Mouse (Mus musculus) large intestine, adult 2 months (tissue): ENCODE results near the gene Atg16l2. TPM values are rescaled to one million over a fixed set of nuclear protein-coding genes. Genes with fewer than 3 reads are reported as not detected.

Source experiments
- DNase-seq: peaks from one replicate; pipeline ENCODE4 v3.0.0-alpha.2; 2012; ENCODE audit warnings: low read depth, low spot score
- WGBS: fragments of 180-500 bp; shearing (Covaris S2); methylation state at CpG from one replicate; pipeline ENCODE4 v1.1.7; 2018; 5-methylcytosine and 5-hydroxymethylcytosine counted together
- polyA plus RNA-seq: library from polyadenylated mRNA; depleted of rRNA; stranded (reverse); fragments of >200 nt; gene quantifications from 2 replicates; pipeline ENCODE4 v1.2.3, GENCODE M21; 2012; rRNA removed

Atg16l2 gene
- 10.4 and 15.0 TPM in 2 replicates for polyA plus RNA-seq

DNA sequence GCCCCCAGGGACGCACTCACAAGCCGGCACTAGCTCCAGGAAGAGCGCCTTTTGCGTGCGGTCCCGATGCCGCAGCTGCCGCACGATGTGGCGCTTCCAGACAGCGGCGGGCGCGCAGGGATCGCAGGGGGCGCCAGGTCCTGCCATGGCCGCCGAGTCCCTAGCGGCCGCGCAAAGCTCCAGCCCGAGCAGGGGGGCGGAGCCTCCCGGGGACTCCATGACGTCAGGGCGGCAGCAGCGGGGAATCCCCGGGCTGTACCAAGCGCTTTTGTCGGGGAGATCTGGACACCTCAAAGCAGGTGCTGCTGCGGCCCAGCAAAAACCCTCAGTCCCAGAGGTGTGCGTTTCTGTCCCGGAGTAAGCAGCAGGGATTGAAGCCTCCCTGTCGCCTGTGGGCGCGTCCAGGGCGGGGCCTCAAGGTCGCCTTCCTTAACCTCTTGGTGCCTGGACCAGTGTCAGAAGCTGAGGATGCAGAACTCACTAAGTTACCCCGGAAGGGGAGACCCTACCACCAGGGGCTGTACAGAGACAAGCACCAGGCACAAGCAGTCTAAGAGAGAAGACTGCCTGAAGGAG, at the start of gene Atg16l2:
Gene Atg16l2, minus strand, starts transcription at position 371 of the 576 bp plus-strand sequence.
- peak; percentile 67 for DNase-seq
- WGBS, result under 1% methylated on average over 39 of the region's 39 CpGs

DNA sequence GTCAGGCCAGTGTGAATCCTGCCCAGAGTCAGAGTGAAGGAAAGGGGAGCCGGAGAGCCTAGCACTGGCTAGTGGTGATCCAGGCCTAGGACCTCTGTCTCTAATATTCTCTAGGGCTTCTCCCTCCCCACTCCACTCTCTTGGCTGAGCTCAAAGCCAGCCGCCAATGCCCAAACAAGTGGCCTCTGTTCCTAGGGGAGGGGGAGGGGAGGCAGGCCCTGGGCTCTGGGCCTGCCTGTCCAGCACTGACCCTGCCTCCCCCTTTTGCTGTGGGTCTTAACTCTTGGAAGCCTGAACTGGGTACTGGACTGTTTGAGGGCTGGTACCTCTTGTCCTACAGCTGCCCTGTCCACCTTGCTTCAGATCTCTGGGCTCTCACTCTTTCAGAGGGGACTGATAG, 47.8 kb upstream of the Atg16l2 start:
- 79% methylated on average over 2 of the region's 2 CpGs for WGBS
- DNase-seq, result no peak

DNA sequence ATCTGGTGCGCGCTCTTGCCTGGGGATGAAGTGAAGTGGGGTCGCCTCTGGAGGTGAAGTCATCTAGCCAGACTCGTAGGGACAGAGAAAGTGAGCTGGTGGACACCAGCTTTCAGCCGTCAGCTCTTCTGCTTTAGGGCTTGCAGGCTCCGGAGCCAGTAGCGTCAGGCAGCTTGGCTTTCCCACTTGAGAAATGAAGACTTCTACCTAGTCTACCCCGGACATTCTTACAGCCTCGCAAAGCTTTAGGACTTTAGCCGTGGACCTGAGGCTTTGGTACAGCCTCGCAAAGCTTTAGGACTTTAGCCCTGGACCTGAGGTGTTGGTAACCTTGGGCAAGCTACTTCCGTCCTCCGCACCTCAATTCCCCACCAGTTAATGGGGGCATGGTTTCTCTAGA, 46.3 kb upstream of the Atg16l2 start:
- WGBS, result 3% methylated on average over 13 of the region's 13 CpGs
- DNase-seq, result no peak

- no peak for DNase-seq
- under 1% methylated on average over 35 of the region's 35 CpGs for WGBS
These were observed 45.8 kb upstream of the Atg16l2 start, which contains the start of gene Arap1 for GRCm38 (mm10) chr7:101347767-101348270. TSS of gene Arap1 (plus strand) at chr7:101348067.

GRCm38 (mm10) chr7:101346991-101347390, 44.9 kb upstream of the Atg16l2 start:
- 77% methylated on average over 2 of the region's 2 CpGs for WGBS
- no peak for DNase-seq

DNA sequence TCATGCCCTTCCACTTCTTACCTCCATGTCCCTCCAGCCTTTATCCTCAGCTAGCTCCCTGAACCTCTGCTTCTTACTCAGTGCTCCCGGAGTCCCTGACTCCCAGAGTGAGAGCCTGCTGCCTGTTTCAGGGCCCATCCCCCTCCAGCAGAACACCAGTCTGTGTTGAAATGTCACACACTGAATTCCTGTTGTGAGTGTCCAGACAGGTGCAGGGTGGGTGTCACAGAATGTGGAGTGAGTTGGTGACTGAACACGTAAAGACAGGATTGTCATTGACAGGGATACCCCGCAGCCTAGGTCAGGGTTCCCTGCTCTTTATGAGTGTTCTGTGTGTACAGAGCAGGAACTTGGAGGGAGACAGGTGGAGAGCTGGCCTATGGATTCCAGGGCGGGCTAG, 42.8 kb upstream of the Atg16l2 start:
- 50% methylated on average over 4 of the region's 4 CpGs for WGBS

GRCm38 (mm10) chr7:101343135-101343534, 41.1 kb upstream of the Atg16l2 start:
- no peak for DNase-seq
- WGBS, result 67% methylated on average over 7 of the region's 7 CpGs

More for the DNA sequence above, 42.8 kb upstream of the Atg16l2 start:
- DNase-seq, result no peak

DNA sequence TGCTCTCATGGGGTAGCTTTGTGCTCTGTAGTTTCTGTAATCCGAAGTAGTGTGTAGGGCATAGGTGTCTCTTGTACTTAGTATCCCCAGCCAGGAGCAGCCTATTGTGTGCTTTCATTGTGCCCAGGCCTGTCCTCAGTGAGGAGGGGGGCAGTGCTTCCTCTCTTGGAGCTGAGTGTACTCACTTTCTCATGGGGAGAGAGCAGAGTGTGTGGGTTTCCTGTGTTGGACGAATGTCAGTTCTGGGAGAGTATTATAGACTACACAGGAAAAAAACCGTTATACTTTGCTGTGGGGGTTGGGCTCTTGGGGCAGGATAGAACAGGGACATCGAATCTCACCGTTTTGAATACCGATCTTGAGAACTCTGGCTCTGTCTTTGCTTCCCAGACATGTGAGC, 39.4 kb upstream of the Atg16l2 start:
- DNase-seq, result no peak
- WGBS, result 38% methylated on average over 6 of the region's 6 CpGs

GRCm38 (mm10) chr7:101337401-101337800, 35.4 kb upstream of the Atg16l2 start:
- WGBS, result 93% methylated on average over 3 of the region's 3 CpGs
- DNase-seq, result no peak

DNA sequence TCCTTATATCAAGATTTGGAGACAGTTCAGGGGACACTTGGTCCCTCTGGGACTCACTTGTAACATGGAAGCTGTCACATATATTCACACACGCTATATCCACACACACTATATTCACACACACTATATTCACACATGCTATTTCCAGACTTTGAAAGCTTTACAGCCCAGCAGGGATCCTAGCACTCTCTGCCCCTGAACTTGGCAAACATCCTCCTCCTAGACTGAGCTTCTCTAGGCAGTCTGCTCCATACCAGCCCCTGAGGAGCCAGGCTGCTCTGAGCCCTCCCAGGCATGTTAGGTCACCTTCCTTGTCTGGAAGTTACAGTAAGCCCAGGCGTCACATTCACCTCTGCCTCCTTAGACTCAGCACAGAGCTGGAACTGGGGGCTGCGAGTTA, 34.6 kb upstream of the Atg16l2 start:
- WGBS, result 75% methylated on average over 3 of the region's 3 CpGs
- DNase-seq, result no peak

- 70% methylated on average over 2 of the region's 2 CpGs for WGBS
- no peak for DNase-seq
These were observed 33.2 kb upstream of the Atg16l2 start for GRCm38 (mm10) chr7:101335228-101335627.

- DNase-seq, result no peak
- WGBS, result 74% methylated on average over 5 of the region's 5 CpGs
These were observed 30.2 kb upstream of the Atg16l2 start for GRCm38 (mm10) chr7:101332045-101332831.

DNA sequence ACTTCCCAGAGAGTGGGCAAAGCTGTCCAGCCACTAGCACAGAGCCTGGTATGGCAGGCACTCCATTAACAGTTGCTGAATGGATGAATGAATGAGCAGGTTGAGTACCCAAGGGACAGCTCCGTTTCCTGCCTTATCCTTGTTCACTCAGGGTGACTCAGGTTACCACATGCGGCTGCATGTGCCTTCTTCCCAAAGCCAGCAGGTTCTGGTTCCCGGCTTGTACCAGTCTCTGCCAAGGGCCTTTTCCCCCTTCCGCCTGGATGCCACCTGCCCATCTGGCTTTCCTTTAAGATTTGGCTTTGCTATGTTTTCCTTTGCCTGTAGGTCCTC, 28.8 kb upstream of the Atg16l2 start:
- no peak for DNase-seq
- 63% methylated on average over 4 of the region's 4 CpGs for WGBS

- no peak for DNase-seq
- WGBS, result 51% methylated on average over 10 of the region's 10 CpGs
These were observed 28.2 kb upstream of the Atg16l2 start for GRCm38 (mm10) chr7:101330074-101330840.

GRCm38 (mm10) chr7:101329606-101330005, 27.6 kb upstream of the Atg16l2 start:
- 56% methylated on average over 4 of the region's 4 CpGs for WGBS
- no peak for DNase-seq

DNA sequence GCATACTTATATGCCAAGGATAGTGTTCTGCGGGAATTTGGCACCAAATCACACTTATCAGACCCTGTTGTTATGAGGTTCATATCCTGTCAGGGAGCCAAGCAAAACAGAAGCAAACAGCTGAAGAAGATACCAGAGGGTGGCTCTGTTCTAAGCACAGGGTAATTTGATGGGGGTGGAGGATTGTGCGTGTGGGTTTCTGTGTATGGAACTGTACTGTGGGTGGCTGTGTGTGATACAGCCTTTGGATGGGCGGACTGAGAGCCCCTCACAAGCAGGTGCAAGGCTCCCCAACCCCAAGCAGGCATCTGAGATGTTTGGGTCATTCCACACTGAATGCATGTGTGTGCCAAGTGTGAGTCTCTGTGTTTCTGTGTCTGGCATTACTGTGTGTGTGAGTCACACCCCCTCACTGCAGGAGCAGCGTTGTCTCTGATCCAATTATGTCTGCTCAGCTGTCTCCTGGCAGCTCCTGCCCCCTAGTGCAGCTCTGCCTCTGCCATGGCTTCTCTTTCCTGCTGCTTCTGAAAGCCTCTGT, 26.6 kb upstream of the Atg16l2 start:
- no peak for DNase-seq
- WGBS, result 36% methylated on average over 4 of the region's 4 CpGs

GRCm38 (mm10) chr7:101327786-101328185, 25.7 kb upstream of the Atg16l2 start:
- WGBS, result 46% methylated on average over 2 of the region's 2 CpGs
- DNase-seq, result no peak

- no peak for DNase-seq
These were observed 25.2 kb upstream of the Atg16l2 start for GRCm38 (mm10) chr7:101327263-101327662.

DNA sequence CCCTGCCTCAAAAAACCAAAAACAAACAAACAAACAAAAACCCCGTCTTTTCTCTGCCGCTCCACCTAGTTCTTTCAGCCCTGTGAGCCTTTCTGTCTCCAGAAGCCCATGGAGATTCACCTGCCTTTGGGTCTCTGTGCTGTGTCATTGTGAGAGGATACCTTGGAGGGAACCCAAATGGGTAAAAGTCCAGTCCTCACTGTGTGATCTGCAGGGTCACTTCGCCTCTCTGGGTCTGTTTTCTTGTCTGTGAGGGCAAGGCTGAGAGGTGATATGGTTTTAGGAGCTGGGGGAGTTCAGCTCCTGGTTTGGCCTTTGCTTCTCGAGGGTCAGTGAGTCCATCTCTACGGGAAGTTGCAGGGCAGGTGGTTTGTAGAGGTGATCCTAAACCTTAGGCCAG, 24.0 kb upstream of the Atg16l2 start:
- 39% methylated on average over 5 of the region's 5 CpGs for WGBS
- no peak for DNase-seq

More at GRCm38 (mm10) chr7:101327263-101327662, 25.2 kb upstream of the Atg16l2 start:
- 37% methylated on average over 5 of the region's 5 CpGs for WGBS
